Mouse (Mus musculus) E14TG2a.4 (cell line): ENCODE measurements around the gene Nepn.
A peak's percentile ranks its signal among the peaks of the same experiment; 100 is the strongest.

Experiments used
- H3K27me3 ChIP-seq: 2 replicates; pipeline ENCODE4 v1.6.1; 2014; ENCODE audit warnings: low read length, control low read depth; ENCODE audit not compliant: insufficient read depth
- H3K36me3 ChIP-seq: 2 replicates; pipeline ENCODE4 v1.6.1; 2014; ENCODE audit warnings: low read length, control low read depth; ENCODE audit not compliant: insufficient read depth
- H3K4me1 ChIP-seq: replicated peaks from 2 replicates; pipeline ENCODE4 v1.6.1; 2014; ENCODE audit warnings: low read depth, low read length, control low read depth
- H3K4me3 ChIP-seq: replicated peaks from 2 replicates; pipeline ENCODE4 v1.5.1; 2014; ENCODE audit warnings: mild to moderate bottlenecking, low read length
- H3K9me3 ChIP-seq: 2 replicates; pipeline ENCODE4 v1.6.1; 2014; ENCODE audit warnings: low read length, control low read depth
- CTCF ChIP-seq: conservative IDR thresholded peaks from 2 replicates; pipeline ENCODE4 v1.5.1; 2014; ENCODE audit warnings: low read length
- NANOG ChIP-seq: IDR thresholded peaks from 2 replicates; pipeline ENCODE4 v1.6.1; 2014; ENCODE audit warnings: borderline replicate concordance, low read length, mixed read lengths
- POU5F1 ChIP-seq: IDR thresholded peaks from 2 replicates; pipeline ENCODE4 v1.6.1; 2014; ENCODE audit warnings: low read length, borderline replicate concordance

Gene Nepn

DNA sequence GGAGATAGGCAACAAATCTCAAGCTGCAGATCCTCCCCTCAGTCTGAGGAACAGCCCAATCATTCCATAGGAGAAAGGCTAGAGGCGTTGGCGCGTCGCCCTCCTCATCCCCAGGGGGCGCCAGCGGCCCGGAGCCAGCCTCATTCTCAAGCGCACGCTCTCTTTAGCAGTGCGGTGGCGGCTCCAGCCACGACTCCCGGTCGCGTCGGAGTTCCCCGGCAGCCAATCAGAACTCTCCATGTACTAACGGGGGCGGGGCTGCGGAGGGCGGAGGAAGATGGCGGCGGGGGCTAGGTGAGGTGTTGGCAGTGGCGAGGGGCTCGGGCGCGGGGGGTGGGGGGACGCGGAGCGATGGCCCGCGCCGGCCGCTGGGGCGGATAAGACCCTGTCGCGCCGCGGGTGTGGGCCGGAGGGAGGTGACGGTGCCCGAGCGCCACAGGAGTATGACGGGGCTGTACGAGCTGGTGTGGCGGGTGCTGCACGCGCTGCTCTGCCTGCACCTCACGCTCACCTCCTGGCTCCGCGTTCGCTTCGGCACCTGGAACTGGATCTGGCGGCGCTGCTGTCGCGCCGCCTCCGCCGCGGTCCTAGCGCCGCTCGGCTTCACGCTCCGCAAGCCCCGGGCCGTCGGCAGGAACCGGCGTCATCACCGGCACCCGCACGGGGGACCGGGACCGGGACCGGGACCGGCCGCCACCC, 28.7 kb downstream of the Nepn start, which contains the start of gene Nus1:
Gene Nus1, plus strand, starts transcription at position 249 of the 699 bp plus-strand sequence.
- no peak for TF ChIP-seq POU5F1
- peak; percentile 48 for TF ChIP-seq CTCF
- TF ChIP-seq NANOG, result no peak
- peaks cover 22% of the 10 kb centered on the region for H3K36me3 ChIP-seq
- H3K4me3 ChIP-seq, result peak within 1 kb of the TSS; percentile 99
- H3K27me3 ChIP-seq, result peaks cover 7% of the 10 kb centered on the region; the same call in 1 of the 2 replicates
- peaks cover 43% of the 10 kb centered on the region for H3K4me1 ChIP-seq
- no peaks in the 10 kb centered on the region for H3K9me3 ChIP-seq

DNA sequence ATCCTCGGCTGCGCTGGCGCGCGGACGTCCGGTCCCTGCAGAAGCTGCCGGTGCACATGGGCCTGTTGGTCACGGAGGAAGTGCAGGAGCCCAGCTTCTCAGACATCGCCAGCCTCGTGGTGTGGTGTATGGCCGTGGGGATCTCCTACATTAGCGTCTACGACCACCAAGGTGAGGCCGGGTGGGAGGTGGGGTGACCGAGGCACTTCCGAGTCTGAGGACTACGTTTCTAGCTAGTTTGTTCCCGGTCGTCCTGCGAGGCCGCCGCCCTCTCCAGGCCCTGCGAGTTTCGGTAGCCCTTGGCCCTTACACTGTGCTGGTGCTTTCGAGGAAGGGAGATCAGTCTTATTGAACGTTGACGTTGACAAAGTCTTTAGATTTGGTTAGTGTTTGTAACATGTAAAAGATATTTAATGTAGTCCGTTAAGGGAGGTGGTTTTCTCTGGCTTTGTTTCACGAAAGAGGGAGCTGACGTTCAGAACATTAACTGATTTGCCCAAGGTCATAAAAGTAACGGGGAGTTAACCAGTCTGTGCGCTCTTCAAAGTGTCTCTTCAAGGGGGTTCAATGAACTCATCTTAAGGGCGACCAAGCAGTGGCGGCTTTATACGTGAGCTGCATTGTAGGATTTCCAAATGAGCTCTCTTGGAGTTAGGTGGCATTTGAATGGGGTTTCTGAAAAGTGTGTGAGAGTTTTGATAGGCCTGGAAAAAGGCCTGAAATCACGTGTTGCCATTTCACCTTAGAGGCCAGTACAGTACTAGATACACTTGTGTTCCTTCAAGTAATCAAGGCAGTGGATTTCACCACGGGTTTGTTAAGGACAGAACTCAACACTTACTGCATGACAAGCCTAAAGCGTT, 29.5 kb downstream of the Nepn start:
- H3K4me3 ChIP-seq, result peak overlapping the region; percentile 99
- H3K4me1 ChIP-seq, result peaks cover 45% of the 10 kb centered on the region
- TF ChIP-seq POU5F1 (no peak), NANOG (no peak), CTCF (no peak)
- H3K36me3 ChIP-seq, result peaks cover 22% of the 10 kb centered on the region
- no peaks in the 10 kb centered on the region for H3K9me3 ChIP-seq
- H3K27me3 ChIP-seq, result peaks cover 7% of the 10 kb centered on the region; the same call in 1 of the 2 replicates

- Histone ChIP-seq H3K4me3 (peak overlapping the region; percentile 99), H3K9me3 (no peaks in the 10 kb centered on the region), H3K27me3 (peaks cover 7% of the 10 kb centered on the region; the same call in 1 of the 2 replicates), H3K36me3 (peaks cover 22% of the 10 kb centered on the region), H3K4me1 (peaks cover 52% of the 10 kb centered on the region)
- TF ChIP-seq POU5F1, result no peak
- TF ChIP-seq NANOG, result no peak
- TF ChIP-seq CTCF, result no peak
Observed at GRCm38 (mm10) chr10:52418931-52419330, 30.2 kb downstream of the Nepn start.

DNA sequence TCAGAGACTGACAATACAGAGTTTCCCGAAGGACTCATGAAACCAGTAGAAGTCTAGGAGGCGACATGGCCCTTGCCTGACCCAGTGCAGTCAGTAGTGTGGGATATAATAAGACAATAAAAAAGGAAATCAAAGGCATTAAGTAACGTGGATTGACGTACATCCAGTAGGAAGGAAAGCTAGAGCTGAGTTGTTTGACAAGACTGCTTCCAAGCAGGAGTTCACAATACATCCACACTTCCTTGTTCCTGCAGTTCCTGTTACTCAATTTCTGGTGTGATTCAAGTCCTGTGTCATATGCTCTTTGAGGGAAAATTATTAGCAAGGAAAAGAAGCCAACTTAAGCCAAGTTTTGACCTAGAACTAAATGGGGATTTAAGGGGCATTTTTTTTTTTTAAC, 30.6 kb downstream of the Nepn start:
- H3K9me3 ChIP-seq, result no peaks in the 10 kb centered on the region
- H3K4me3 ChIP-seq, result 0 out of 2 replicates have a peak overlapping the region, but pooled peaks have one; percentile 99
- peaks cover 22% of the 10 kb centered on the region for H3K36me3 ChIP-seq
- TF ChIP-seq CTCF, result no peak
- no peak for TF ChIP-seq POU5F1
- no peak for TF ChIP-seq NANOG
- H3K4me1 ChIP-seq, result peaks cover 54% of the 10 kb centered on the region
- peaks cover 6% of the 10 kb centered on the region; the same call in 1 of the 2 replicates for H3K27me3 ChIP-seq

- Histone ChIP-seq H3K9me3 (no peaks in the 10 kb centered on the region), H3K4me1 (peaks cover 61% of the 10 kb centered on the region), H3K36me3 (peaks cover 27% of the 10 kb centered on the region), H3K27me3 (peaks cover 1% of the 10 kb centered on the region; the same call in 1 of the 2 replicates), H3K4me3 (no peak overlapping the region)
- no peak for TF ChIP-seq CTCF
- no peak for TF ChIP-seq POU5F1
- no peak for TF ChIP-seq NANOG
Observed at GRCm38 (mm10) chr10:52420526-52420925, 31.8 kb downstream of the Nepn start.

DNA sequence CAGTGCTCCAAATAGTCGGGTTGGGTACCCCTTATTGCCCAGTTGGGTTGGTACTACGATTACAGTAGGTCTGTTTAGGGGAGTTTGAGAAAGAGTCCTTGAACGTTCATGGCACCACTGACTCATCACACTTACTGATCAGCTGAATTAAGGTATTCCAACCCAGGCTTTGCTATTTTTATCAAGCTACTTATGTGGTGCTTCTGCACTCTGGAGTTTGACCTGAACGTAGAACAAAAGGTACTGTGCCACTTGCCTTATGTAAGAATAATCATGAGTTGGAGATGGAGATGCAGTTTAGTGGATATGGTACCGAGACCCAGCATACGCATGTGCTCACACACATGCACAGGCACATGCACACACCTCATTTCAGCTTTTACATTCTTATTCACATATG, 32.9 kb downstream of the Nepn start:
- H3K9me3 ChIP-seq, result no peaks in the 10 kb centered on the region
- TF ChIP-seq CTCF (no peak), NANOG (no peak), POU5F1 (no peak)
- no peaks in the 10 kb centered on the region for H3K27me3 ChIP-seq
- H3K36me3 ChIP-seq, result peaks cover 27% of the 10 kb centered on the region
- no peak overlapping the region for H3K4me3 ChIP-seq
- peaks cover 67% of the 10 kb centered on the region for H3K4me1 ChIP-seq

DNA sequence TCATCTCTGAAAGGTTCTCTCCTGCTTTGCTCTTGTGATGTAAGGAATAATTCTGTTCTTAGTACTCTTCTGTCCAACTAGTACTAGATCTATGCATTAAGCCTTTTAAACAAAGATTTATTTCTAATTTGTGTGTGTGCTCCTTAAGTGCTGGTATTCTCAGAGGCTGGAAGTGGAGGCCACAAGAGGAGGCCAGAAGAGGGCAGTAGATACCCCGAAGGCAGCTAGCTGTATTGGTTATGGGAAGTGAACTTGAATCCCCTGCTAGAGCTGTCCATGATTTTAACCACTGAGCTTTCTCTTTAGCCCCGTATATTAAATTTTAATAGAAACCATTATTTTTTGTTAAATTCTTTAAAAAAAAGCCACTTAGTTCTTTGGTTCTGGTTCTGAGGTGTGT, 34.3 kb downstream of the Nepn start:
- TF ChIP-seq CTCF (peak; percentile 50), POU5F1 (no peak)
- no peaks in the 10 kb centered on the region for H3K9me3 ChIP-seq
- H3K4me3 ChIP-seq, result no peak overlapping the region
- H3K4me1 ChIP-seq, result peaks cover 75% of the 10 kb centered on the region
- H3K36me3 ChIP-seq, result peaks cover 27% of the 10 kb centered on the region
- no peaks in the 10 kb centered on the region for H3K27me3 ChIP-seq

DNA sequence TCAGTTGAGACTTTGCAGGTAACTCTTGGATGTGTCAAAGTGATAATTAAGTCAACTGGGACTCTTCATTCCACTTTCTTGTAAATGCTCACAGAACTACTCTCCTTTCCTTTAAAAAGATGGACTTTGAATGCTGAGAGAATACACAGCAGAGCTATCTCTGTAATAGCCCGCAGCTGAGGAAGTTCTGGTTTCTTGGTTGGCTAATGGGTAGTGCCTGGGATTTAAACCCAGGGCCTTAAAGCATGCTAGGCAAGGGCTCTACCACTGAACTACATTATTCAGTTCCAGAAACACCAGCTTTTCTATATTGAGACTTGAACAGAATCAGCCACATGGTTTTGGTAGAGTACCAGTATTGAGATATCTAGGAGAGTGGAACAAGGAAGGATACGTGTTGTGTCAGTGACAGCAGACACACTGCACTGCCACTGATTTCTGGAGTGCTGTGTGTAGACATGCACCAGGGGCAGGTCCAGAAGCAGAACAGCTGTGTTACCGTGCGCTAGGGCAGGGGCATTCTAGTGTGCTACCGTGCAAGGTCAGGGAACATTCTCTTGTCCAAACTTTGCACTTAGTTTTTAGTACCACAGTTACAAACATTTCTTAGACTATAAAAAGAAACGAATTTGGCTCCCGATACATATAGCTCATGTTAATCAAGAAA, 37.7 kb downstream of the Nepn start:
- Histone ChIP-seq H3K27me3 (no peaks in the 10 kb centered on the region), H3K4me1 (peaks cover 51% of the 10 kb centered on the region), H3K36me3 (peaks cover 33% of the 10 kb centered on the region), H3K9me3 (no peaks in the 10 kb centered on the region), H3K4me3 (no peak overlapping the region)
- TF ChIP-seq CTCF (no peak), NANOG (no peak), POU5F1 (no peak)
